Mouse (Mus musculus) CH12.LX (cell line): ENCODE data around the gene Btbd9. TPM values are rescaled to one million over a fixed set of nuclear protein-coding genes. Genes with fewer than 3 reads are reported as not detected.

Experiments used
- DNase-seq: peaks from one replicate; pipeline ENCODE4 v3.0.0-alpha.2; 2013; ENCODE audit errors: extremely low read depth
- H3K27ac ChIP-seq: 2 replicates; pipeline ENCODE4 v1.5.1; 2012; ENCODE audit warnings: low read depth, mild to moderate bottlenecking, control low read depth, moderate library complexity; ENCODE audit not compliant: insufficient read depth
- H3K27me3 ChIP-seq: replicated peaks from 2 replicates; pipeline ENCODE3; 2012; ENCODE audit warnings: inconsistent platforms
- H3K36me3 ChIP-seq, 2 experiments: replicated peaks in 1 of 2; 2 replicates each; pipeline versions ENCODE3 to v1.6.1; 2012; ENCODE audit warnings: inconsistent platforms in 1 of 2, low read length in 1 of 2, mild to moderate bottlenecking in 1 of 2, mixed read lengths in 1 of 2, moderate library complexity in 1 of 2; ENCODE audit not compliant: control insufficient read depth in 1 of 2, insufficient read depth in 1 of 2
- H3K4me1 ChIP-seq, 2 experiments: 2 replicates each; pipeline ENCODE4 v1.6.1; 2012; ENCODE audit warnings: inconsistent platforms in 1 of 2, moderate library complexity in 1 of 2; ENCODE audit not compliant: insufficient read depth in 2 of 2, control insufficient read depth in 1 of 2
- H3K4me2 ChIP-seq: 2 replicates; pipeline ENCODE4 v1.6.1; 2012; ENCODE audit warnings: low read depth, mild to moderate bottlenecking, control low read depth; ENCODE audit not compliant: poor library complexity, insufficient read depth, severe bottlenecking
- H3K4me3 ChIP-seq, 3 experiments: fragments of 150-350 bp in 1 of 3; sonication (generic) in 1 of 3; replicated peaks in 1 of 3; 2 replicates each; pipeline versions ENCODE3 to v1.5.1; 2011 to 2012; ENCODE audit warnings: low read depth in 2 of 3, low read length in 2 of 3, mild to moderate bottlenecking in 2 of 3, moderate library complexity in 2 of 3, control low read depth in 1 of 3, improper control_type of control experiment in 1 of 3, inconsistent platforms in 1 of 3, mixed read lengths in 1 of 3; ENCODE audit not compliant: poor library complexity in 1 of 3
- H3K79me2 ChIP-seq: replicated peaks from 2 replicates; pipeline ENCODE4 v1.6.1; 2012; ENCODE audit warnings: mild to moderate bottlenecking, moderate library complexity; ENCODE audit not compliant: control insufficient read depth, poor library complexity, insufficient read depth, severe bottlenecking; ENCODE audit errors: extremely low read depth
- H3K9ac ChIP-seq: 2 replicates; pipeline ENCODE4 v1.6.1; 2012; ENCODE audit warnings: low read depth, mild to moderate bottlenecking, control low read depth, moderate library complexity; ENCODE audit not compliant: insufficient read depth
- H3K9me3 ChIP-seq: replicated peaks from 2 replicates; pipeline ENCODE3; 2012; ENCODE audit warnings: low read length, inconsistent platforms, mixed read lengths
- CHD2 ChIP-seq: IDR thresholded peaks from 2 replicates; pipeline ENCODE4 v1.6.1; 2011; ENCODE audit warnings: low read length, improper control_type of control experiment
- E2F4 ChIP-seq: IDR thresholded peaks from 2 replicates; pipeline ENCODE4 v1.6.1; 2011; ENCODE audit warnings: low read depth, low read length, improper control_type of control experiment; ENCODE audit not compliant: insufficient replicate concordance
- ELF1 ChIP-seq: IDR thresholded peaks from 2 replicates; pipeline ENCODE4 v1.6.1; 2014; ENCODE audit warnings: low read depth, mild to moderate bottlenecking, inconsistent platforms, low read length, improper control_type of control experiment
- EP300 ChIP-seq: IDR thresholded peaks from 2 replicates; pipeline ENCODE4 v1.6.1; 2011; ENCODE audit warnings: low read length, improper control_type of control experiment
- ETS1 ChIP-seq: conservative IDR thresholded peaks from 2 replicates; pipeline ENCODE4 v1.6.1; 2012; ENCODE audit warnings: low read depth, mild to moderate bottlenecking, inconsistent platforms, low read length, improper control_type of control experiment, moderate library complexity
- GABPA ChIP-seq: IDR thresholded peaks from 2 replicates; pipeline ENCODE4 v1.6.1; 2012; ENCODE audit warnings: low read depth, low read length, improper control_type of control experiment, inconsistent platforms; ENCODE audit not compliant: insufficient replicate concordance
- HCFC1 ChIP-seq: IDR thresholded peaks from 2 replicates; pipeline ENCODE4 v1.6.1; 2012; ENCODE audit warnings: low read depth, mild to moderate bottlenecking, inconsistent platforms, low read length, improper control_type of control experiment
- JUN ChIP-seq: IDR thresholded peaks from 2 replicates; pipeline ENCODE4 v1.6.1; 2011; ENCODE audit warnings: low read depth, mild to moderate bottlenecking, low read length, improper control_type of control experiment, moderate library complexity; ENCODE audit not compliant: insufficient read depth
- JUND ChIP-seq: conservative IDR thresholded peaks from 2 replicates; pipeline ENCODE4 v1.6.1; 2011; ENCODE audit warnings: low read depth, low read length, improper control_type of control experiment
- MAX ChIP-seq: IDR thresholded peaks from 2 replicates; pipeline ENCODE4 v1.6.1; 2011; ENCODE audit warnings: low read length, improper control_type of control experiment
- MAZ ChIP-seq: IDR thresholded peaks from 2 replicates; pipeline ENCODE4 v1.6.1; 2012; ENCODE audit warnings: low read depth, mild to moderate bottlenecking, inconsistent platforms, low read length, improper control_type of control experiment, moderate library complexity
- MEF2A ChIP-seq: IDR thresholded peaks from 2 replicates; pipeline ENCODE4 v1.6.1; 2014; ENCODE audit warnings: low read depth, mild to moderate bottlenecking, inconsistent platforms, low read length, improper control_type of control experiment, borderline replicate concordance
- MYC ChIP-seq: IDR thresholded peaks from 2 replicates; pipeline ENCODE4 v1.6.1; 2011; ENCODE audit warnings: low read depth, mild to moderate bottlenecking, improper control_type of control experiment, low read length
- PAX5 ChIP-seq: IDR thresholded peaks from 2 replicates; pipeline ENCODE4 v1.6.1; 2012; ENCODE audit warnings: low read length, inconsistent platforms, mixed read lengths
- POLR2A ChIP-seq: IDR thresholded peaks from 2 replicates; pipeline ENCODE4 v1.6.1; 2011; ENCODE audit warnings: low read depth, mild to moderate bottlenecking, improper control_type of control experiment, low read length
- POLR2AphosphoS2 ChIP-seq: IDR thresholded peaks from 2 replicates; pipeline ENCODE4 v1.6.1; 2011; ENCODE audit warnings: low read depth, low read length, improper control_type of control experiment
- RAD21 ChIP-seq: IDR thresholded peaks from 2 replicates; pipeline ENCODE4 v1.6.1; 2011; ENCODE audit warnings: low read depth, mild to moderate bottlenecking, low read length, improper control_type of control experiment, moderate library complexity
- SMC3 ChIP-seq: IDR thresholded peaks from 2 replicates; pipeline ENCODE4 v1.6.1; 2011; ENCODE audit warnings: low read depth, low read length, improper control_type of control experiment
- TBP ChIP-seq: conservative IDR thresholded peaks from 2 replicates; pipeline ENCODE4 v1.6.1; 2011; ENCODE audit warnings: low read depth, low read length, improper control_type of control experiment
- TCF12 ChIP-seq: IDR thresholded peaks from 2 replicates; pipeline ENCODE4 v1.6.1; 2014; ENCODE audit warnings: low read depth, mild to moderate bottlenecking, inconsistent platforms, low read length, improper control_type of control experiment
- USF1 ChIP-seq: IDR thresholded peaks from 2 replicates; pipeline ENCODE4 v1.6.1; 2014; ENCODE audit warnings: low read depth, mild to moderate bottlenecking, inconsistent platforms, low read length, improper control_type of control experiment
- USF2 ChIP-seq: conservative IDR thresholded peaks from 2 replicates; pipeline ENCODE4 v1.6.1; 2011; ENCODE audit warnings: low read depth, low read length, improper control_type of control experiment
- ZNF384 ChIP-seq: IDR thresholded peaks from 2 replicates; pipeline ENCODE4 v1.6.1; 2012; ENCODE audit warnings: low read depth, low read length, improper control_type of control experiment, inconsistent platforms
- dilution Hi-C: fragments of 300-500 bp; cut with MboI; formaldehyde crosslinking; loops from 2 replicates; pipeline ENCODE4 v1.14.3; 2020; ENCODE audit warnings: low sequenced_read_pairs; ENCODE audit not compliant: extremely low pct_unique_long_range_greater_than_20kb, extremely low pct_ligation_motif_present
- in situ Hi-C: fragments of 300-500 bp; cut with MboI; formaldehyde crosslinking; loops from 3 replicates; pipeline ENCODE4 v1.14.3; 2019; ENCODE audit warnings: low sequenced_read_pairs, low pct_ligation_motif_present, low pct_unique_long_range_greater_than_20kb, mixed read lengths
- polyA plus RNA-seq: library from polyadenylated mRNA; unstranded; fragments of >175 nt; gene quantifications from 2 replicates; pipeline ENCODE4 v1.2.1, GENCODE M21; 2012; ENCODE audit warnings: low read depth; ENCODE audit not compliant: insufficient read length
- total RNA-seq, 2 experiments: library from RNA; depleted of rRNA; stranded (reverse); fragments of 300-350 nt in 1 of 2; fragments of >200 nt in 1 of 2; gene quantifications; 2 replicates each; pipeline ENCODE4 v1.2.3; 2012 to 2014

The Btbd9 gene
- total and polyA plus RNA-seq, 3 experiments = 19.3 to 25.4 (median 20.0) TPM

DNA sequence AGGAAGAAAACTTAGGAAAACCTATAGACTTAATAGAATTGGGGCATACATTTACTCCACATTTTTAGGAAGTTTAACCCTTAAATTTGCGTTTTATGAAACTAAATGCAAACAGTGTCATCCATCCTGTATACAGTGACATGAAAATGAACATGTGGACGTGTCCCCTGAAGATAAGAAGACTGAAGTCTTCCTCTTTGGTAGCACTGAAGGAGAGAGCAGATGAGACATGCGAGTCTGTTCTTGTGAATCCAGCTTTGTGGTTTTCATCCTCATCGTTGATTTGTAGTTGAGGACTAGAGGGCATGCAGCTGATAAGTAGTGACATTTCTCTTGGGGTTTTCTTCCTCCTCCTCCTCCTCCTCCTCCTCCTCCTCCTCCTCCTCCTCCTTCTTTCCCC, 394.7 kb downstream of the Btbd9 start:
- Histone ChIP-seq H3K9ac (no peak overlapping the region), H3K4me1 (peaks cover 9 to 48% of the 10 kb centered on the region in 2 experiments), H3K27me3 (no peaks in the 10 kb centered on the region), H3K27ac (no peak overlapping the region), H3K36me3 (peaks cover 4 to 35% of the 10 kb centered on the region in 2 experiments), H3K9me3 (no peaks in the 10 kb centered on the region), H3K4me3 (no peak overlapping the region), H3K79me2 (no peaks in the 10 kb centered on the region), H3K4me2 (no peak overlapping the region)
- dilution Hi-C loops = no loop called here
- in situ Hi-C loops = no loop called here
- DNase-seq = no peak
- no peak for TF ChIP-seq E2F4
- no peak for TF ChIP-seq ETS1
- TF ChIP-seq EP300 = no peak

DNA sequence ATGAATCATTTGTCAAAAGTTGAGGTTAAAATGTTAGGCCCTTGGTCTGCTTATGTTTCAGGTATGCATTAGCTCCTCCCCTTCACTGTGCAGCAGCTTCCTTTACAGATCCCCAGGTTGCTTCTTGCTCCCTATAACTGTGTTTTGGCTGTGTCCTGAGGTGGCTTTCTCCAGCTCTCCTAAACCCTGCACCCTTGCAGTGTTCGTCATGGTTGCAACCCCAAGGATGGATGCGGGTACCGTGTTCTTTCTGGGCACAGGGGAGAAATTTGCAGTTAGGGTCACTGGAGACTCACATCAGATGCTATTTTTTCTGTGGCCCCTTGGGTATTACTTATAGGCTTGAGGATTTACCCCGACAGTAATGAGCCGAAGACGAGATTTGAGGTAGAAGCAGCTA, 396.1 kb downstream of the Btbd9 start:
- H3K27me3 ChIP-seq = no peaks in the 10 kb centered on the region
- H3K9ac ChIP-seq = no peak overlapping the region
- in situ Hi-C loops (no loop called here), dilution Hi-C loops (no loop called here)
- DNase-seq = no peak
- H3K4me3 ChIP-seq = no peak overlapping the region
- peaks cover 4 to 35% of the 10 kb centered on the region in 2 experiments for H3K36me3 ChIP-seq
- no peak overlapping the region for H3K27ac ChIP-seq
- no peak overlapping the region for H3K4me2 ChIP-seq
- peaks cover 3 to 40% of the 10 kb centered on the region in 2 experiments; a peak in 3 of 4 replicates for H3K4me1 ChIP-seq
- no peak for TF ChIP-seq CHD2
- no peak for TF ChIP-seq USF2
- no peak for TF ChIP-seq JUN
- TF ChIP-seq PAX5 = no peak
- TF ChIP-seq USF1 = no peak
- TF ChIP-seq MYC = no peak
- no peak for TF ChIP-seq MEF2A
- no peak for TF ChIP-seq RAD21
- no peak for TF ChIP-seq JUND
- no peak for TF ChIP-seq POLR2A
- no peaks in the 10 kb centered on the region for H3K9me3 ChIP-seq
- H3K79me2 ChIP-seq = no peaks in the 10 kb centered on the region

DNA sequence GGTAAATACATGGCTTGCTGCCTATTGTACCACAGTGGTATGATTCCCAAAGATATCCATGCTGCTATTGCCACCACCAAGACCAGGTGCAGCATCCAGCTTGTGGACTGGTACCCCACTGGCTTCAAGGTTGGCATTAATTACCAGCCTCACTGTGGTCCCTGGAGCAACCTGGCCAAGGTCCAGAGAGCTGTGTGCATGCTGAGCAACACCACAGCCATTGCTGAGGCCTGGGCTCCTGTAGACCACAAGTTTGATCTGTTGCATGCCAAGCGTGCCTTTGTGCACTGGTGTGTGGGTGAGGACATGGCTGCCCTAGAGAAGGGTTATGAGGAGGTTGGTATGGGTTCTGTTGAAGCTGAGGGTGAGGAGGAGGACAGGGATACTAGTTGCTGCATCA, 397.9 kb downstream of the Btbd9 start:
- no peak for DNase-seq
- dilution Hi-C loops = no loop called here
- Histone ChIP-seq H3K27me3 (no peaks in the 10 kb centered on the region), H3K36me3 (peaks cover 2 to 22% of the 10 kb centered on the region in 2 experiments), H3K79me2 (no peaks in the 10 kb centered on the region), H3K4me3 (no peak overlapping the region), H3K9ac (no peak overlapping the region), H3K4me1 (peaks cover 0 to 37% of the 10 kb centered on the region in 2 experiments; a peak in 2 of 4 replicates), H3K27ac (no peak overlapping the region), H3K9me3 (no peaks in the 10 kb centered on the region), H3K4me2 (no peak overlapping the region)
- in situ Hi-C loops = no loop called here
- TF ChIP-seq POLR2AphosphoS2 = no peak
- TF ChIP-seq TBP = no peak
- TF ChIP-seq MEF2A = no peak
- TF ChIP-seq PAX5 = no peak
- TF ChIP-seq E2F4 = no peak
- no peak for TF ChIP-seq MAZ
- no peak for TF ChIP-seq TCF12
- no peak for TF ChIP-seq GABPA
- no peak for TF ChIP-seq HCFC1
- no peak for TF ChIP-seq CHD2
- no peak for TF ChIP-seq MYC
- no peak for TF ChIP-seq EP300
- no peak for TF ChIP-seq SMC3
- TF ChIP-seq ELF1 = no peak
- no peak for TF ChIP-seq ETS1
- no peak for TF ChIP-seq MAX
- TF ChIP-seq ZNF384 = no peak
- no peak for TF ChIP-seq POLR2A
